Mouse (Mus musculus) naive thymus-derived CD4-positive, alpha-beta T cell, adult 2 months (primary cell): Measurements from ENCODE around the gene Tank.

Source experiments
- DNase-seq: peaks from one replicate; pipeline ENCODE4 v3.0.0-alpha.2; 2011; ENCODE audit warnings: low read depth

Tank gene

GRCm38 (mm10) chr2:61580091-61580490 lies 1.7 kb downstream of the Tank start:
- DNase-seq, result no peak

GRCm38 (mm10) chr2:61580555-61581080 lies 2.2 kb downstream of the Tank start:
- no peak for DNase-seq

GRCm38 (mm10) chr2:61582578-61583315 lies 4.4 kb downstream of the Tank start:
- no peak for DNase-seq

GRCm38 (mm10) chr2:61585447-61585846 lies 7.1 kb downstream of the Tank start:
- DNase-seq, result no peak

GRCm38 (mm10) chr2:61586166-61586565 lies 7.8 kb downstream of the Tank start:
- DNase-seq, result no peak

- DNase-seq, result no peak
These were observed 12.4 kb downstream of the Tank start for GRCm38 (mm10) chr2:61590751-61591150.

GRCm38 (mm10) chr2:61592095-61592494 lies 13.7 kb downstream of the Tank start:
- no peak for DNase-seq

GRCm38 (mm10) chr2:61592699-61593029 lies 14.3 kb downstream of the Tank start:
- DNase-seq, result no peak

GRCm38 (mm10) chr2:61593030-61593811 lies 14.8 kb downstream of the Tank start:
- DNase-seq, result peak; percentile 94

- peak; percentile 64 for DNase-seq
These were observed 15.5 kb downstream of the Tank start for GRCm38 (mm10) chr2:61593871-61594304.

GRCm38 (mm10) chr2:61599730-61600129 lies 21.3 kb downstream of the Tank start:
- DNase-seq, result no peak

- DNase-seq, result no peak
These were observed 25.1 kb downstream of the Tank start for GRCm38 (mm10) chr2:61603461-61603860.

- DNase-seq, result no peak
These were observed 28.6 kb downstream of the Tank start for GRCm38 (mm10) chr2:61606942-61607341.

GRCm38 (mm10) chr2:61623996-61624395 lies 45.6 kb downstream of the Tank start:
- DNase-seq, result no peak

GRCm38 (mm10) chr2:61630864-61631555 lies 52.6 kb downstream of the Tank start:
- no peak for DNase-seq

- no peak for DNase-seq
These were observed 56.7 kb downstream of the Tank start for GRCm38 (mm10) chr2:61635099-61635498.

- DNase-seq, result no peak
These were observed 59.8 kb downstream of the Tank start for GRCm38 (mm10) chr2:61638182-61638581.

GRCm38 (mm10) chr2:61642452-61643368 lies 64.3 kb downstream of the Tank start:
- DNase-seq, result peak; percentile 64

GRCm38 (mm10) chr2:61651206-61651605 lies 72.8 kb downstream of the Tank start:
- DNase-seq, result no peak

- no peak for DNase-seq
These were observed 73.3 kb downstream of the Tank start for GRCm38 (mm10) chr2:61651640-61652039.

GRCm38 (mm10) chr2:61655046-61655381 lies 76.6 kb downstream of the Tank start:
- no peak for DNase-seq
